Mouse (Mus musculus) left cerebral cortex, adult 2 months (tissue): ENCODE data around the gene Gtpbp4. TPM values are rescaled to one million over a fixed set of nuclear protein-coding genes. Genes with fewer than 3 reads are reported as not detected.
"Not testable (repeated sequence)": the region's sequence is repeated elsewhere in the genome, so short reads cannot be mapped to it uniquely, and the experiment has no call there.

Source experiments
- DNase-seq, 2 experiments: peaks; one replicate each; pipeline ENCODE4 v3.0.0; 2021 to 2022; ENCODE audit warnings: low spot score in 2 of 2, mixed read lengths in 1 of 2; ENCODE audit errors: extremely low spot score in 1 of 2
- H3K27ac ChIP-seq: fragments of 200-600 bp; 2 replicates; pipeline ENCODE4 v1.8.1; 2022
- H3K4me3 ChIP-seq: fragments of 200-600 bp; 2 replicates; pipeline ENCODE4 v1.8.1; 2022
- CTCF ChIP-seq: fragments of 200-600 bp; IDR thresholded peaks from 2 replicates; pipeline ENCODE4 v1.8.1; 2022; ENCODE audit warnings: antibody characterized with exemption, mild to moderate bottlenecking, moderate library complexity
- intact Hi-C: fragments of 180-260 bp; cut with DNase I; formaldehyde crosslinking; loops from one replicate; pipeline ENCODE4 v1.15.1; 2025
- total RNA-seq, 2 experiments: library from RNA; stranded (reverse); gene quantifications; 2 replicates each; pipeline ENCODE4 v1.2.3; 2021

Gtpbp4 gene
- total RNA-seq, 2 experiments from 2014 or later: 41.2 to 44.1 TPM

DNA sequence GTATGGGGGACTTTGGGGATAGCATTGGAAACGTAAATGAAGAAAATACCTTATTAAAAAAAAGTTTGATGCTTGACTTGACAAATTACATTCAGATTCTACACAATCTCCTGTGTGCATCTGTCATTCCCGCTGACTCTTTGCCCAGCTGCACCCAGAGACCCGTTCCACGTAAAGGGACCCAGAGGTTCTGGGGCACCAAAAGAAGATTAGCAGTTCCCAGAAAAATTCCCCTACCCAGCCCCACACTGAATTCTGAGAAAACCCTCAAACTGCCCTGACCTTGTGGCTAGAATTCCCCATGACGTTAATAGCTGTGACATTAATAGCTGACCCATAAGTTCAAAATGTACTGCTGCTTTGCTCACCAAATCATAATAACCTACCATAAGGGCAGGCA lies 30.7 kb downstream of the Gtpbp4 start:
- Histone ChIP-seq H3K4me3 (no peak overlapping the region), H3K27ac (no peak overlapping the region)
- intact Hi-C loops: no loop called here
- no peak for DNase-seq
- TF ChIP-seq CTCF: no peak

DNA sequence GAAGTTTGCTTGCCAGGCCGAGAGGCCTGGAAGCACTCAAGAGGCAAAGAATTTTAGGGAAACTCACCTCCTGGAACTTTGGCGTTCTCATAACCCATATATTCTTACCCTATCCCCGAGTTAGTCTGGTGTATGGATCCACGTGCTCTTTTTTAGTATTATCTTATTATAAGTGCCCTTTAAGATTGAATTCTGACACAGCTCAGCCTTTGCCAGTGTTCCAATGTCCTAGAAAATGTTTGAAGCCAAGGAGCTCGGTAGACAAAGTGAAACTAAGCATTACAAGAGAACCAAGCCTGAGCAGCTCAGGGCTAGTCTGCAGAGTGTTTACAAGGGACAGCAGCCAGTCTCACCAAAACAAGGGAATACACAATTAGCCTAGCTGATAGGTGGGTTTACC lies 33.6 kb downstream of the Gtpbp4 start:
- intact Hi-C loops, H3K4me3 ChIP-seq, DNase-seq: not testable (repeated sequence)
- H3K27ac ChIP-seq: peak overlapping the region; percentile 4; the same call in 1 of the 2 replicates

DNA sequence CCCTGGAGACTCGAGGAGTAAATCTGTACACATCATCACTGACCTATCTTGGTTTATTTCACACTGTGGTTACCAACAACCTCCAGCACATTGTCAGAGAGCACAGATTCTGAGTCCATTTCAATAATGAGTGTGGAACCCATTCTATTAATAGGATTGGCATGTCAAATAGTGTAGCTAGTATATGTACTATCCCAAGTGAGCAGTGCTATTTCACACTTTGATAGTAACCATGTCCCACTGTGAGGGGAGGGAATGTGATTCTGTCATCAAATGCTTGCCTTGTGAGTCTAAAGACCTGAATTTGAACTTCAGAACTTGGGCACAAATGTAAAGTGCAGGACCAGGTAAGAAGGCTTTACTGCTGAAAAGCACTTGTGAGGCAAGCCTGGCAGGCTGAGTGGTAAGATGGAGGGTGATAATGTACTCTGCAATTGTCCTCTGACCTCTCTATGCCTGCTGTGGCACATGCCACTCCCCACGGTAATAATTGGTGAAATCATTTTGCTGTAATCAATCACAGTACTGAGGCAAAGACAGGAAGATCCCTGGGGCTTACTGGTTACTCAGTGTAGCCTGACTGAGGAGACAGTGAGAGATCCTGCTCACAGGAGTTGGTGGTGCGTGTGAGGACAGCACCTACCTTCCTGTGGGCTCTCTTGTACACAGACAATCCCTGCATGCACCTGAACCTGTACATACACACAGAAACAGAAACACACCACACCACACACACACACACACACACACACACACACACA lies 34.6 kb downstream of the Gtpbp4 start:
- H3K4me3 ChIP-seq, DNase-seq, intact Hi-C loops, H3K27ac ChIP-seq: not testable (repeated sequence)

DNA sequence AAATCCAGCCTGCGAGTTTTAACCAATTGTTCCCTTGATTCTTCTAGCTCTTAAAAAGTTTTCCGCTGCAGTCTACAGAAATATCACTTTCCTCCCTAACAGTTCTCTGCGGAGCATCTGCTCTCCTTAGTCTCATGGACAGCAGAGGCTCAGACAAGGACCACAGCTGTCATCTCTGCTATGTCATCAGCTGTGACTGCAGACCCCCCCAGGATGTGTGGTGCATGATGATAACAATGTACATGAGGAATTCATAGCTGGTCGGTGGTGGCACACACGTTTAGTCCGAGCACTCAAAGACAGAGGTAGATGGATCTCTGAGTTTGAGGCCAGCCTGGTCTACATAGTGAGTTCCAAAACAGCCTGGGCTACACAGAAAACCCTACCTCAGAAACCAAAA lies 36.3 kb downstream of the Gtpbp4 start:
- DNase-seq, intact Hi-C loops, H3K4me3 ChIP-seq, H3K27ac ChIP-seq: not testable (repeated sequence)

DNA sequence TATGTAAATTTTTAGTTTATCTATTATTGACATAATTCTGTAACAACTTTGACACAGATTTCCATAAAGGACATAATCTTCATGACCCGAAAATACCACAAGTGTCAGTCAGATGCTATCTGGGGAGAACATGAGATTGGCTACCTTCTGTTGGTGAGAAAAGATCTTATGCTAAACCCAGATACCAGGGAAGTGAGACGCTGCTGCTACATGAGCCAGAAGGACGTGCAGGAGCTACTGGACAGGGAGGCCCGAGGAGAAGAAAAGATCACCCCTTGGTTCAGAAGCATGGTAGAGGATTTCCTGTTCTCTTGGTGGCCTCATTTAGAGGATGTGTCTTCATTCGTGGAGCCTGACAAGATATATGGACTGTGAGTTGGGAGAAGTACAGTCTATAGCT lies 36.8 kb downstream of the Gtpbp4 start:
- intact Hi-C loops, DNase-seq, H3K4me3 ChIP-seq, H3K27ac ChIP-seq: not testable (repeated sequence)

DNA sequence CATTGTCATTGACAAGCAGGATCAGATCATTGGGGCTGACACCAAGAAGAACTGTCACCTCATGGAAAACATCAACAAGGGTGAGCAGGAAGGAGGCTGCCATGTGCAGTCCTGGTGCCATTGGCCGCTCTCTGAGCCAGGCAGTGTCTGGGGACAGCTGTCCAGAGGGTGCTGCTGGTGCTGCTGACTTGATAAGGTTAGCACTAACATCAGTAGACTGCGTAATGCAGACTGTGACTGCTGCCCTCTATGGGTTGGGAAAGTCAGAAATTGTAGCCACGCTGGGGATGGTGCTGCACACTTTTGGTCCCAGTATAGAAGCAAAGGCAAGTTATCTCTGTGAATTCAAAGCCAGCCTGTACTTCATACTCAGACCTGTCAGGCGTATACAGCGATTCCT lies 39.0 kb downstream of the Gtpbp4 start:
- H3K27ac ChIP-seq, intact Hi-C loops, H3K4me3 ChIP-seq, DNase-seq: not testable (repeated sequence)

DNA sequence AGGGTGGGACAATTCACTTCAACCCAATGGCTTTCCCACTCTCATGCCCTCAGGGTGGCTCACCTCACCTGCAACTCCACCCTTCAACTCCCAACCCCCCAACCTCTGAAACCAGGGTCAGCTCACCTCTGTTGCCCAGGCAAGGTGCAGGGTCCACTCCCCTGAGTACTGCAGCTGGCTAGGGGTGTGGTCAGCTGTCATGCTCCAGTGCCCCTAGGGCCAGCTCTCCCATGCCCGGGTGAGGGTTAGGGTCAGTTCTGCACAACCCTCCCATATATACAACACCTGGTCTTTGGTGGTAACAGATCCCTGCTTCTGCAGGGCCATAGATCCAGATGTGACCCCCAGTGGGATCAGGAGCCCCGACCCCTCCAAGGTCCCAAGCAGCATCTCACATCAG lies 40.8 kb downstream of the Gtpbp4 start:
- DNase-seq, intact Hi-C loops, H3K27ac ChIP-seq, H3K4me3 ChIP-seq: not testable (repeated sequence)

GRCm38 (mm10) chr13:8952563-8952962 lies 43.3 kb downstream of the Gtpbp4 start, which contains the start of gene Idi2:
Idi2 (plus strand) TSS chr13:8952863.
- intact Hi-C loops, H3K27ac ChIP-seq, DNase-seq, H3K4me3 ChIP-seq: not testable (repeated sequence)

DNA sequence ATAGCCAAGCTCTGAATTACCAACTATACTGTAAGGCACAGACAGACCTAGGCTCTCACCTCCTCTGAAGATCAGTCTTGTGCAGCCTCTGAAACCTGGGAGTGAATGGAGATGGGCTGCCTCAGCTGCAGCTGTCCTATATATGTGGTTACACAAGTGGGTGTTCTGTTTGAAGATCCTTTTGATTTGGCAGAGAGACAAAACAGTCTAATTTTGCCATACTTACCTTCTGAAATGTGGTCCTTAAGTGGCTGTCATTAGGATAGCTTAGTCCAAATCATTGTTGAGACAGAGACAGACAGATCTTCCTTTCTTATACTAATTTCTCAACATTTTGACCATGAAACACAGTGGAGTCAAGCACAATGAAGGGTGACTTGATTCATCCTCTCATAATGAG lies 47.8 kb downstream of the Gtpbp4 start, which contains the start of gene Gm9745:
Gm9745 (minus strand) TSS at position 101 of the 400 bp plus-strand sequence.
- intact Hi-C loops, DNase-seq, H3K27ac ChIP-seq, H3K4me3 ChIP-seq: not testable (repeated sequence)

- intact Hi-C loops, H3K27ac ChIP-seq, DNase-seq, H3K4me3 ChIP-seq: not testable (repeated sequence)
These were observed 52.1 kb downstream of the Gtpbp4 start for GRCm38 (mm10) chr13:8943828-8944227.

- H3K27ac ChIP-seq, intact Hi-C loops, H3K4me3 ChIP-seq, DNase-seq: not testable (repeated sequence)
These were observed 54.2 kb downstream of the Gtpbp4 start for GRCm38 (mm10) chr13:8941701-8942100.

DNA sequence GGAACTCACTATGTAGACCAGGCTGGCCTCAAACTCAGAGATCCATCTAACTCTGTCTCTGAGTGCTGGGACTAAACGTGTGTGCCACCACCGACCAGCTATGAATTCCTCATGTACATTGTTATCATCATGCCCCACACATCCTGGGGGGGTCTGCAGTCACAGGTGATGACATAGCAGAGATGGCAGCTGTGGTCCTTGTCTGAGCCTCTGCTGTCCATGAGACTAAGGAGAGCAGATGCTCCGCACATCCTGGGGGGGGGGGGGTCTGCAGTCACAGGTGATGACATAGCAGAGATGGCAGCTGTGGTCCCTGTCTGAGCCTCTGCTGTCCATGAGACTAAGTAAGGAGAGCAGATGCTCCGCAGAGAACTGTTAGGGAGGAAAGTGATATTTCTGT lies 54.8 kb downstream of the Gtpbp4 start:
- H3K4me3 ChIP-seq, H3K27ac ChIP-seq, intact Hi-C loops, DNase-seq: not testable (repeated sequence)

DNA sequence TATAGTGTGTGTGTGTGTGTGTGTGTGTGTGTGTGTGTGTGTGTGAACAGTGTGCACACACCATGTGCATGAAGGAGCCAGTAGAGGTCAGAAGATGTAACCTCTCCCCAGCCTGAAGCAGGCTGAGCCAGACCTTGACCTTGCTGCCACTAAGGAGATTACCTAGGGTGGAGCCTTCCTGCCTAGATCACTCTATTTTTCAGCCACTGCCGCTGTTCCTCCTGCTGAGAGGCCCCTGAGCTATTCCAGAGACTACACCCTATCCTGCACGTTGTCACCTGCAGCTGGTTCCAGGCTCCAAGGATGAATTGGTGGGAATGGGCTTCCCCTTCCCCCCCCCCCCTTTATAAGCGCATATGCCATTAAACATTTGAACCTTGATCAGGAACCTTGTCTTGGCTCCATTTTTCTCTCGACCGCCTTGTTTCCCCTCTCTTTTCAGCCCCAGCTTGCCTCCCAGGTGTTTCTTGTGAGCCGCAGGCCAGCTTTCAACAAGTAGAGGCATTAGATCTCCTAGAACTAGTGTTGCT lies 58.2 kb downstream of the Gtpbp4 start:
- DNase-seq, intact Hi-C loops, H3K27ac ChIP-seq, H3K4me3 ChIP-seq: not testable (repeated sequence)
